Mouse (Mus musculus): ENCODE results near the gene Lpp. TPM values are rescaled to one million over a fixed set of nuclear protein-coding genes. Genes with fewer than 3 reads are reported as not detected.

The Lpp gene
- polyA plus RNA-seq, 1 experiment from 2014 or later, result 10.3 TPM

GRCm38 (mm10) chr16:24567562-24567961, 174.3 kb downstream of the Lpp start:
- WGBS (ENCODE audit: insufficient replicate concordance), result 77% methylated on average over 3 of the region's 3 CpGs
- Histone ChIP-seq H3K4me1 (ENCODE audit: control insufficient read depth, low read depth, low read length) (no peaks in the 10 kb centered on the region), H3K9ac (ENCODE audit: low read depth, low read length) (no peak overlapping the region), H3K27ac (ENCODE audit: low read length) (no peak overlapping the region), H3K27me3 (ENCODE audit: control insufficient read depth, insufficient read depth, low read depth, low read length) (no peaks in the 10 kb centered on the region), H3K36me3 (ENCODE audit: control insufficient read depth, insufficient read depth) (no peaks in the 10 kb centered on the region), H3K4me3 (ENCODE audit: low read depth, low read length) (no peak overlapping the region), H3K9me3 (replicated peaks; ENCODE audit: control insufficient read depth, low read length) (no peaks in the 10 kb centered on the region), H3K4me2 (ENCODE audit: low read depth, low read length) (no peak overlapping the region)
- ATAC-seq (ENCODE audit: low read depth), result no peak

GRCm38 (mm10) chr16:24568061-24568460, 174.8 kb downstream of the Lpp start:
- H3K9ac ChIP-seq (ENCODE audit: low read depth, low read length), result no peak overlapping the region
- no peak overlapping the region for H3K27ac ChIP-seq (ENCODE audit: low read length)
- H3K4me1 ChIP-seq (ENCODE audit: control insufficient read depth, low read depth, low read length), result no peaks in the 10 kb centered on the region
- no peak for ATAC-seq (ENCODE audit: low read depth)
- H3K36me3 ChIP-seq (ENCODE audit: control insufficient read depth, insufficient read depth), result no peaks in the 10 kb centered on the region
- no peak overlapping the region for H3K4me3 ChIP-seq (ENCODE audit: low read depth, low read length)
- no peaks in the 10 kb centered on the region for H3K9me3 ChIP-seq (replicated peaks; ENCODE audit: control insufficient read depth, low read length)
- H3K27me3 ChIP-seq (ENCODE audit: control insufficient read depth, insufficient read depth, low read depth, low read length), result no peaks in the 10 kb centered on the region
- no peak overlapping the region for H3K4me2 ChIP-seq (ENCODE audit: low read depth, low read length)
- WGBS (ENCODE audit: insufficient replicate concordance), result 44% methylated on average over 3 of the region's 3 CpGs

- H3K27me3 ChIP-seq (ENCODE audit: control insufficient read depth, insufficient read depth, low read depth, low read length), result no peaks in the 10 kb centered on the region
- no peak overlapping the region for H3K4me2 ChIP-seq (ENCODE audit: low read depth, low read length)
- H3K36me3 ChIP-seq (ENCODE audit: control insufficient read depth, insufficient read depth), result no peaks in the 10 kb centered on the region
- no peak overlapping the region for H3K27ac ChIP-seq (ENCODE audit: low read length)
- no peaks in the 10 kb centered on the region for H3K9me3 ChIP-seq (replicated peaks; ENCODE audit: control insufficient read depth, low read length)
- no peak overlapping the region for H3K4me3 ChIP-seq (ENCODE audit: low read depth, low read length)
- no peak overlapping the region for H3K9ac ChIP-seq (ENCODE audit: low read depth, low read length)
- 60% methylated on average over 5 of the region's 5 CpGs for WGBS (ENCODE audit: insufficient replicate concordance)
- ATAC-seq (ENCODE audit: low read depth), result no peak
- H3K4me1 ChIP-seq (ENCODE audit: control insufficient read depth, low read depth, low read length), result no peaks in the 10 kb centered on the region
Measured at GRCm38 (mm10) chr16:24569681-24570080, 176.4 kb downstream of the Lpp start.

- H3K9ac ChIP-seq (ENCODE audit: low read depth, low read length), result no peak overlapping the region
- H3K36me3 ChIP-seq (ENCODE audit: control insufficient read depth, insufficient read depth), result no peaks in the 10 kb centered on the region
- no peaks in the 10 kb centered on the region for H3K4me1 ChIP-seq (ENCODE audit: control insufficient read depth, low read depth, low read length)
- H3K9me3 ChIP-seq (replicated peaks; ENCODE audit: control insufficient read depth, low read length), result no peaks in the 10 kb centered on the region
- ATAC-seq (ENCODE audit: low read depth), result no peak
- no peak overlapping the region for H3K4me2 ChIP-seq (ENCODE audit: low read depth, low read length)
- H3K4me3 ChIP-seq (ENCODE audit: low read depth, low read length), result no peak overlapping the region
- H3K27ac ChIP-seq (ENCODE audit: low read length), result no peak overlapping the region
- 59% methylated on average over 2 of the region's 2 CpGs for WGBS (ENCODE audit: insufficient replicate concordance)
- no peaks in the 10 kb centered on the region for H3K27me3 ChIP-seq (ENCODE audit: control insufficient read depth, insufficient read depth, low read depth, low read length)
Measured at GRCm38 (mm10) chr16:24576999-24577398, 183.7 kb downstream of the Lpp start.

GRCm38 (mm10) chr16:24577798-24578197, 184.5 kb downstream of the Lpp start:
- no peak for ATAC-seq (ENCODE audit: low read depth)
- no peaks in the 10 kb centered on the region for H3K27me3 ChIP-seq (ENCODE audit: control insufficient read depth, insufficient read depth, low read depth, low read length)
- no peak overlapping the region for H3K4me3 ChIP-seq (ENCODE audit: low read depth, low read length)
- no peaks in the 10 kb centered on the region for H3K4me1 ChIP-seq (ENCODE audit: control insufficient read depth, low read depth, low read length)
- no peak overlapping the region for H3K4me2 ChIP-seq (ENCODE audit: low read depth, low read length)
- no peak overlapping the region for H3K27ac ChIP-seq (ENCODE audit: low read length)
- no peak overlapping the region for H3K9ac ChIP-seq (ENCODE audit: low read depth, low read length)
- no peaks in the 10 kb centered on the region for H3K9me3 ChIP-seq (replicated peaks; ENCODE audit: control insufficient read depth, low read length)
- WGBS (ENCODE audit: insufficient replicate concordance), result 54% methylated on average over 2 of the region's 2 CpGs
- no peaks in the 10 kb centered on the region for H3K36me3 ChIP-seq (ENCODE audit: control insufficient read depth, insufficient read depth)

GRCm38 (mm10) chr16:24582847-24583246, 189.5 kb downstream of the Lpp start:
- Histone ChIP-seq H3K36me3 (ENCODE audit: control insufficient read depth, insufficient read depth) (no peaks in the 10 kb centered on the region), H3K27me3 (ENCODE audit: control insufficient read depth, insufficient read depth, low read depth, low read length) (no peaks in the 10 kb centered on the region), H3K27ac (ENCODE audit: low read length) (no peak overlapping the region), H3K4me3 (ENCODE audit: low read depth, low read length) (no peak overlapping the region), H3K9ac (ENCODE audit: low read depth, low read length) (no peak overlapping the region), H3K4me2 (ENCODE audit: low read depth, low read length) (no peak overlapping the region), H3K4me1 (ENCODE audit: control insufficient read depth, low read depth, low read length) (no peaks in the 10 kb centered on the region), H3K9me3 (replicated peaks; ENCODE audit: control insufficient read depth, low read length) (no peaks in the 10 kb centered on the region)
- 68% methylated on average over 2 of the region's 2 CpGs for WGBS (ENCODE audit: insufficient replicate concordance)
- no peak for ATAC-seq (ENCODE audit: low read depth)

GRCm38 (mm10) chr16:24593535-24593934, 200.2 kb downstream of the Lpp start:
- no peak for ATAC-seq (ENCODE audit: low read depth)
- Histone ChIP-seq H3K4me1 (ENCODE audit: control insufficient read depth, low read depth, low read length) (no peaks in the 10 kb centered on the region), H3K9me3 (replicated peaks; ENCODE audit: control insufficient read depth, low read length) (no peaks in the 10 kb centered on the region), H3K27me3 (ENCODE audit: control insufficient read depth, insufficient read depth, low read depth, low read length) (no peaks in the 10 kb centered on the region), H3K4me2 (ENCODE audit: low read depth, low read length) (no peak overlapping the region), H3K36me3 (ENCODE audit: control insufficient read depth, insufficient read depth) (no peaks in the 10 kb centered on the region), H3K9ac (ENCODE audit: low read depth, low read length) (no peak overlapping the region), H3K4me3 (ENCODE audit: low read depth, low read length) (no peak overlapping the region), H3K27ac (ENCODE audit: low read length) (no peak overlapping the region)
- WGBS (ENCODE audit: insufficient replicate concordance), result 52% methylated on average over 4 of the region's 4 CpGs

- H3K4me1 ChIP-seq (ENCODE audit: control insufficient read depth, low read depth, low read length), result no peaks in the 10 kb centered on the region
- H3K27ac ChIP-seq (ENCODE audit: low read length), result no peak overlapping the region
- no peak overlapping the region for H3K9ac ChIP-seq (ENCODE audit: low read depth, low read length)
- ATAC-seq (ENCODE audit: low read depth), result no peak
- no peaks in the 10 kb centered on the region for H3K36me3 ChIP-seq (ENCODE audit: control insufficient read depth, insufficient read depth)
- no peak overlapping the region for H3K4me3 ChIP-seq (ENCODE audit: low read depth, low read length)
- H3K9me3 ChIP-seq (replicated peaks; ENCODE audit: control insufficient read depth, low read length), result no peaks in the 10 kb centered on the region
- 58% methylated on average over 5 of the region's 5 CpGs for WGBS (ENCODE audit: insufficient replicate concordance)
- no peak overlapping the region for H3K4me2 ChIP-seq (ENCODE audit: low read depth, low read length)
- no peaks in the 10 kb centered on the region for H3K27me3 ChIP-seq (ENCODE audit: control insufficient read depth, insufficient read depth, low read depth, low read length)
Measured at GRCm38 (mm10) chr16:24594508-24594907, 201.2 kb downstream of the Lpp start.

- Histone ChIP-seq H3K27me3 (ENCODE audit: control insufficient read depth, insufficient read depth, low read depth, low read length) (no peaks in the 10 kb centered on the region), H3K27ac (ENCODE audit: low read length) (no peak overlapping the region), H3K9ac (ENCODE audit: low read depth, low read length) (no peak overlapping the region), H3K9me3 (replicated peaks; ENCODE audit: control insufficient read depth, low read length) (no peaks in the 10 kb centered on the region), H3K4me3 (ENCODE audit: low read depth, low read length) (no peak overlapping the region), H3K4me1 (ENCODE audit: control insufficient read depth, low read depth, low read length) (no peaks in the 10 kb centered on the region), H3K36me3 (ENCODE audit: control insufficient read depth, insufficient read depth) (no peaks in the 10 kb centered on the region), H3K4me2 (ENCODE audit: low read depth, low read length) (no peak overlapping the region)
- no peak for ATAC-seq (ENCODE audit: low read depth)
Measured at GRCm38 (mm10) chr16:24595493-24595892, 202.2 kb downstream of the Lpp start.

GRCm38 (mm10) chr16:24598567-24598966, 205.3 kb downstream of the Lpp start:
- Histone ChIP-seq H3K27ac (ENCODE audit: low read length) (no peak overlapping the region), H3K4me2 (ENCODE audit: low read depth, low read length) (no peak overlapping the region), H3K9me3 (replicated peaks; ENCODE audit: control insufficient read depth, low read length) (no peaks in the 10 kb centered on the region), H3K27me3 (ENCODE audit: control insufficient read depth, insufficient read depth, low read depth, low read length) (no peaks in the 10 kb centered on the region), H3K4me3 (ENCODE audit: low read depth, low read length) (no peak overlapping the region), H3K4me1 (ENCODE audit: control insufficient read depth, low read depth, low read length) (no peaks in the 10 kb centered on the region), H3K9ac (ENCODE audit: low read depth, low read length) (no peak overlapping the region), H3K36me3 (ENCODE audit: control insufficient read depth, insufficient read depth) (no peaks in the 10 kb centered on the region)
- 50% methylated on average over 7 of the region's 7 CpGs for WGBS (ENCODE audit: insufficient replicate concordance)
- no peak for ATAC-seq (ENCODE audit: low read depth)
